Mouse (Mus musculus): ENCODE data around the gene Nmur1.
A peak's percentile ranks its signal among the peaks of the same experiment; 100 is the strongest.

The Nmur1 gene

GRCm38 (mm10) chr1:86440171-86440886 is 14.3 kb upstream of the Nmur1 start:
- DNase-seq, result peak; percentile 92

- peak; percentile 60 for DNase-seq
These were observed 13.6 kb upstream of the Nmur1 start for GRCm38 (mm10) chr1:86439487-86440170.

DNA sequence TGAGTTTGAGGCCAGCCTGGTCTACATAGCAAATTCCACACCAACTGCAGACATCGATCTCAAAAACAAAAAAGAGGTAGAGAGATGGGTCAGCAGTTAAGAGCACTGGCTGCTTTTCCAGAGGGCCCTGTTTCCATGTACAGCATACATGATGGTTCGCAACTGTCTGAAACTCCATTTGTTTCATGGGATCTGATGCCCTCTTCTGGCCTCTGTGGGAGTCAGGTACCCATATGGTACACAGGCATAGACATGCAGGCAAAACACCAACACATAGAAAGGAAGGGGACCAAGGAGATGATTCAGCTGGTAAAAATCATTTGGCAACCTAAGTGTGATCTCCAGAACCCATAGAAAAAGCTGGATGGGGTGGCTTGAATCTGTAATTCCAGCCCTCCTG is 12.5 kb upstream of the Nmur1 start:
- no peak for DNase-seq

GRCm38 (mm10) chr1:86438014-86438319 is 11.9 kb upstream of the Nmur1 start:
- DNase-seq, result no peak

DNA sequence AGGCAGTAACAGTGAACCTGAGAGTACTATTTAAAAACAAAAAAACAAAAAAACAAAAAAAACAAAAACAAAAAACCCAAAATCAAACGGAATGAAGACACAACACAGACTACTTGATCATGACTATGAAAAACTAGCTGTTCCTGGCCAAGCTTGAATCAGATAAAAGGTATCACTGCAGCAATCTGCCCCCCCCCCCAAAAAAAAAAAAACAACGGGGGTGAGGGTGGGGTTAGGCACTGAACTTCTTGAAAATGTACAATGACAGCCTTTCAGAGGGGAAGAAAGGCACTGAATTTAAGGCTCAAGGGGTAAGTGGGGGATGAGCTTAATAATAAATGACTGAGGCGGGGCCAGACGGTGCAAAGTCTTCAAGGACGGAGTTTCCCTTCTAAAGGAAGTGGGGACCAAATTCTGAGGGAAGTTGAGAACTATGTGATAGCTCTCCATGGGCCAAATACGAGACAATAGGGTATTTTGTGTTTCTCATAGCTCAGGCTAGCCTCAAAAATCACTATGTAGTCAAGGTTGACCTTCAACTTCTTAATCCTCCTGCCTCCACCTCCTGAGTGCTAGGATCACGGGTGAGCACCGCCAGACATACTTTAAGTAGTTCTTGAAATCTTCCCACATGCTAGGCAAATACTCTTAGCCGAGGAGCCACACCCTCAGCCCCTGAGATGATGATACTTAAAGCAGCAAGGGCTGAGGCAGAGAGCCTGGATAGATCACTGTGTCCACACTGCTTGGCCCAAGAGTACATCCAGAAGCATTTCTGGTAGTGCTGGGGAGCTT is 11.4 kb upstream of the Nmur1 start:
- DNase-seq, result no peak

- peak; percentile 66 for DNase-seq
These were observed 9.3 kb upstream of the Nmur1 start for GRCm38 (mm10) chr1:86435302-86435821.

GRCm38 (mm10) chr1:86434439-86435201 is 8.6 kb upstream of the Nmur1 start:
- peak; percentile 94 for DNase-seq

DNA sequence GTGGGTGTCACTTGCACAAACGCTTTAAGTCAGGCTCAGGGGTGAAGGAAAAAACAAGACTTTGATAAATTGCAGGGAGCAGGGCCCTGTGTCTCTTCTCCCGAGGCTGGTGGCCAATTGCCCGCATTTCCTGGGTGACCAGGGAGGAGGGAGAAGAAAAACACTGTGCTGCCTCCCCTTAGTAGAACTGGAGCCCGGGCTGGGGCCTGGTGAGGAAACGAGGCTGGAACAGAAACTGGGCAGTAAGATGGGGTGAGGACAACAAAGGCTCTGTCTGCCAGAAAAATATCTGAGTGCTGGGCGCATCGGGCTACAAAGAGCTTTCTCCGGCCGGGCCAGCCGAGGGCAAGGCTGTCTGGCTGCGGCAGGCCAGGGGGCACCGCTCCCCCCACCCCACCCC is 8.0 kb upstream of the Nmur1 start:
- peak; percentile 82 for DNase-seq

GRCm38 (mm10) chr1:86433359-86433758 is 7.3 kb upstream of the Nmur1 start:
- peak; percentile 46 for DNase-seq

GRCm38 (mm10) chr1:86432778-86433177 is 6.8 kb upstream of the Nmur1 start:
- no peak for DNase-seq

DNA sequence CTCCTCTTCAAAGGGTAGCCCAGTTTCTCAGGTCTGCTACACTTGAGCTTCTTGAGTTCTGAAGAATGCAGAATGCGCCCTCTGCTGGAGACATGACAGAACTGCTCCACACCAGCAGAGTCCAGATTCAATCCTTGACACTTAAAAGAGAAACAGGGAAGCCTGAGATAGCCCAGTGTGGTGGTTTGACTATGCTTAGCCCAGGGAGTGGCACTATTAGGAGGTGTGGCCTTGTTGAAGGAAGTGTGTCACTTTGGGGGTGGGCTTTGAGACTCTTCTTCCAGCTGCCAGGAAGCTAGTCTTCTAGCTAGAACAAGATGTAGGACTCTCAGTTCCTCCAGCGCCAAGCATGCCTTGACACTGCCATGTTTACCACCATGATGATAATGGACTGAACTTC is 4.0 kb upstream of the Nmur1 start:
- peak; percentile 69 for DNase-seq

GRCm38 (mm10) chr1:86424835-86425547 is 1.0 kb downstream of the Nmur1 start:
- no peak for DNase-seq

DNA sequence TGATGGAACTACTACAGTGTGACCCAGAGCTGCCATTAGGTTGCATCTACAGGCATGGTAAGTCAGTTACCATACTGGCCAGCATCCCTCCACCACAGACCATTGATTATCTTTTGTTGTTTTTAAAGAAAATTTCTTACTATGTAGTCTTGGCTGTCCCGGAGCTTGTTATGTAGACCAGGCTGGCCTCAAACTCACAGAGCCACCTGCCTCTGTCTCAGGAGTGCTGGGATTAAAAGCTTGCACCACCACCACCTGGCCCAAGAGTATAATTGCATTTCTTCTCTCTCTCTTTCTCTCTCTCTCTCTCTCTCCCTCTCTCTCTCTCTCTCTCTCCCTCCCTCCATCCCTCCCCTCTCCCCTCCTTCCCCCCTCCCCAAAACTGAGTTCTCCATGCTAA is 1.7 kb downstream of the Nmur1 start:
- DNase-seq, result no peak

DNA sequence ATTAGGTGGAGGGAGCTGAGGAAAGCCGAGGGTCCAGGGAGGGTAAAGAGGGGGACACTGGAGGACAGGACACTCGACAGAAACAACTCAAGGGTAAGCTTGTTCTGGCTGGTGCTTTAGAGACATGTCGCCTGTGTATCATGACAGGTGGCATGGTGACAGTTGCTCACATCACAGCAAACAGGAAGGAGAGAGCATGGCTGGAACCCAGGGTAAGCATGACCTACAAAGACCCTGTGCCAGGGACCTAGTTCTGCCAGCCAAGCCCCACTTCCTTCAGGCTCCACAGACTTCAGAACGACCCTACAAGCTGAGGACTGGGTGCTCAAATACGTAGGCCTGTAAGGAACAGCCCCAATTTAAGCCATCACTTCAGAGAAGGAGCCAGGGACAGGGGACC is 2.1 kb downstream of the Nmur1 start:
- DNase-seq, result no peak

DNA sequence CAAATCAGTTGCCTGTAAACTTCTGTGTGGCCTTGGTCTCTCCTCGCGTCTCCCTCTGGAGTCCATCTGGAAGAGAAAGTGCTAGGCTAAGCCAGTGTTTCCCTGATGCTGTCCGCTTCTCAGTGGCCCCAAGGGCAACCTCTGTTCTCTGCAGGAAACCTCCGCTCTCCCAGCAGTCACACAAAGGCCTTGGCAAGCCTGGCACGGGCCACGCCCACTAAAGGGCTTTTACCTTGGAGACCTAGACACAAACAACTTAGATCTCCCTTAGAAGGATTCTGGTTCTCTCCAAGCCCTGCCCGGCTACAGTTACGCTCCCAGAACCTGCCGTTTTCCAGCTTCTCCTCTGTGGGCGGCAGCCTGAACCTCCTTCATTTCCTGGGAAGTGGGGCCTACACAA is 5.0 kb downstream of the Nmur1 start:
- DNase-seq, result no peak

DNA sequence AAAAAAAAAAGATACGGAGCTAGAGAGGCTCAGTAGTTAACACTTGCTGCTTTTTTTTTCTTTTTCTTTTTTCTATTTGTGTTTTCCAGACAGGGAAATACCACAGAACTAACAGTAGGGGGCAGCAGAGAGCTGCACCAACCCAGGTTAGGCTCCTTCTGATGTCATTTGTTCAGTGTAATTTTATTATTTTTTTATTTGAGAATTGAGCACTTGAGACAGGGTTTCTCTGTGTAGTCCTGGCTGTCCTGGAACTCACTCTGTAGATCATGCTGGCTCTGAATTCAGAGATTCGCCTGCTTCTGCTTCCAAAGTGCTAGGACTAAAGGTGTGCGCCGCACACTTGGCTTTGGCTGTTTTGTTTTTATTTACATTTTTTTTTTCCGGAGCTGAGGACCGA is 9.7 kb downstream of the Nmur1 start:
- DNase-seq, result no peak

DNA sequence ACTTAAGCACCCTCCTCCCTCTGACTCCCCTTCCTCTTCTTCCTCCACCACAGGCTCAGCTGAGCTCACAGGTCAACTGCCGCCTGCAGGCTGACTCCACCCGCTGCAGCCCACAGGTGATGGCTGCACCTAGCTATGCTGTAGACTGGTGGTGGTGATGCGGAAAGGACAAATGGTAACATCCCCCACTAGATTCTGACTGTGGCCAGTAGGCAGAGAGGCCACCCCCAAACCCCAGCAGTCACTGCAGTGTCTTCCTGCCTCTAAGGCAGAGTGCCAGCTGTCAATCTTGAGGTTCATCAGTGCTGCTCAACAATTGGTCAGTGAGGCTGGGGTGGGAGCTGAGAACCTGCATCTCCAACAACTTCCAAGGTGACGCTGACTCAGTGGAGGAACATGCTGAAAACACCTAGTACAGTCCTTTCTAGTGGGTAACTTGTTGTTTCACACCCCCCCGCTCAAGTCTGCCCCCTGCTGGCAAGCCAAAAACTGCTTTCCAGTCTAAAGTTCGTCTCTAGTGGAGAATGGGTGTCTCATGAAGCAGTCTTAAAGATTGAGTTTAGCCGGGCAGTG is 10.3 kb downstream of the Nmur1 start:
- DNase-seq, result no peak

GRCm38 (mm10) chr1:86415144-86415543 is 10.9 kb downstream of the Nmur1 start:
- no peak for DNase-seq

- DNase-seq, result no peak
These were observed 11.3 kb downstream of the Nmur1 start for GRCm38 (mm10) chr1:86414715-86415114.

DNA sequence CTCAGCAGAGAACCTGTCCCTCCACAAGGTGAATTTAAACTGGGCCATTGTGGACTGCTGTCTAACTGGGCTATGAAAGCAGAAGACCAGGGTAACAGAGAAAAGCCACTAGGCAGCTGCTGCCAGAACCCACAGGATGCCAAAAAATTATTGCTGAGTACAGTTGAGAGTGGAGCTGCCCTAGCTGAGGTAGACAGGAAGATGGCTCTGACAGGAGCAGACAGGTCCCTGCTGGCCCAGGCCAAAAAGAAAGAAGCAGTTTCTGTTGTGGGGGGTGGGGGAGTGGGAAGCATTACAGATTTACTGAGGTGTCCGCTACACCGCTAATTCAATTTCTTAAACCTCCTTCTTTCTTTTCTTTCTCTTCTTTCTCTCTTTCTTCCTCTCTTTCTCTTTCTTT is 16.6 kb downstream of the Nmur1 start:
- no peak for DNase-seq

DNA sequence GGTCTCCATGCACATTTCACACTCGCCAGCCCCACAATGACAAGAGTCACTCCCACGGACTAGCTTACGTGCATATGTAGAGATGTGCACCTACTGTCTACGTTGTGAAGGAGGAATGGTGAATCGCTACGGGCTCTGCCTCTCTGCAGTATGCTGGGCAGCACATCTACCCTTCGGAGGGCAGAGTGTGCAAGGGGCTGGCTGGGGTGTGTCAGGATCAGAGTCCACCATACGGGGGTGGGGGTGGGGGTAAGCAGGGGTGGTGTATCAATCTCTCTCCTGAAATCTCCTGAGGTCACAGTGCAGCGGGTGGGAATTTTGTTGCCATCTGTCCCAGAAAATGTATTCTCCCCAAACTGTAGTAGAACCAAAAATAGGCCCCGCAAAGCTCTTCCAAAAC is 17.5 kb downstream of the Nmur1 start:
- DNase-seq, result no peak

GRCm38 (mm10) chr1:86406914-86407313 is 19.1 kb downstream of the Nmur1 start:
- DNase-seq, result no peak
